Mouse (Mus musculus): ENCODE measurements around the gene Prkag3. TPM values are rescaled to one million over a fixed set of nuclear protein-coding genes. Genes with fewer than 3 reads are reported as not detected.
A peak's percentile ranks its signal among the peaks of the same experiment; 100 is the strongest.

Prkag3 gene
- polyA plus RNA-seq, 1 experiment, result 0.06 TPM

DNA sequence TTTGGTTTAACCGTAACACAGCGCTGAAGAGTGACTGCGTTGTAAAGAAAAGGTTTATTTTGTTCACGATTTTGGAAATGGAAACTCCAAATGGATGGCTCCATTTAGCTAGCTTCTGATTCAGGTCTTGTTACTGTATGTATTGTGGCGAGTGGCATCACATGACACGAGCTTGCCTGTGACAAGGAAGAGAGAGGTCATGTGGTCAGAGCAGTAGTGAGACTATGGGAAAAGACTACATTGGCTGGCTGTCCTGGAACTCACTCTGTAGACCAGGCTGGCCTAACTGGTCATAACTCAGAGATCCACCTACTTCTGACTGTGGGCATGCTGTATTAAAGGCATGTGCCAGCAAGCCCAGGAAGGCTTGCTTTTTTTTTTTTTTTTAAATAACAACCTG is 33.1 kb downstream of the Prkag3 start:
- Histone ChIP-seq H3K4me1 (ENCODE audit: control insufficient read depth, insufficient read depth, low read length) (no peaks in the 10 kb centered on the region), H3K4me3 (ENCODE audit: insufficient read depth, low read length) (no peak overlapping the region), H3K27ac (ENCODE audit: insufficient read depth, low read length) (no peak overlapping the region)
- no peak for TF ChIP-seq POLR2A (IDR thresholded peaks at IDR 0.05; ENCODE audit: extremely low read depth, insufficient read depth, low read length)
- no peak for TF ChIP-seq CTCF (IDR thresholded peaks at IDR 0.05; ENCODE audit: extremely low read depth, insufficient read depth, low read length)

DNA sequence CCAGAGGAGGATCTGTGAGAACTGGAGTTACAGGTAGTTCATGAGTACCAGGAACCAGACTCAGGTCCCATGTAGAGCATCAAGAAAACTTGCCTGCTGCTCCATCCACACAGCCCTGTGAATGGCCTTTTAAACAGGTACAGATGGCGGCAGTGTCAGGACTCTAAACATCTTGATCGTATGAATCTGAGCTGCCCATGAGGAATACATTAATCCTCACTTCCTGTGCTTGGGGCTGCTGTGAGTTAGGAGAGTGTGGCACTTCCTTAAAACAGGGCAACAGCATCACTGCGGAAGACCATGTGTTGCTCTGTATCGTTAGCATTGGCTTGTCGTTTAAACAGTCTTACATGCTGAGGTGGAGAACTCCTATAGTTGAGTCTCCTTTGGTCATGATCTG is 33.6 kb downstream of the Prkag3 start:
- H3K4me1 ChIP-seq (ENCODE audit: control insufficient read depth, insufficient read depth, low read length), result no peaks in the 10 kb centered on the region
- no peak overlapping the region for H3K4me3 ChIP-seq (ENCODE audit: insufficient read depth, low read length)
- TF ChIP-seq CTCF (IDR thresholded peaks at IDR 0.05; ENCODE audit: extremely low read depth, insufficient read depth, low read length), result no peak
- TF ChIP-seq POLR2A (IDR thresholded peaks at IDR 0.05; ENCODE audit: extremely low read depth, insufficient read depth, low read length), result no peak
- no peak overlapping the region for H3K27ac ChIP-seq (ENCODE audit: insufficient read depth, low read length)

- no peak overlapping the region for H3K27ac ChIP-seq (ENCODE audit: insufficient read depth, low read length)
- H3K4me3 ChIP-seq (ENCODE audit: insufficient read depth, low read length), result no peak overlapping the region
- no peaks in the 10 kb centered on the region for H3K4me1 ChIP-seq (ENCODE audit: control insufficient read depth, insufficient read depth, low read length)
- TF ChIP-seq CTCF (IDR thresholded peaks at IDR 0.05; ENCODE audit: extremely low read depth, insufficient read depth, low read length) (no peak), POLR2A (IDR thresholded peaks at IDR 0.05; ENCODE audit: extremely low read depth, insufficient read depth, low read length) (no peak)
Measured at GRCm38 (mm10) chr1:74714967-74715366, 34.1 kb downstream of the Prkag3 start.

DNA sequence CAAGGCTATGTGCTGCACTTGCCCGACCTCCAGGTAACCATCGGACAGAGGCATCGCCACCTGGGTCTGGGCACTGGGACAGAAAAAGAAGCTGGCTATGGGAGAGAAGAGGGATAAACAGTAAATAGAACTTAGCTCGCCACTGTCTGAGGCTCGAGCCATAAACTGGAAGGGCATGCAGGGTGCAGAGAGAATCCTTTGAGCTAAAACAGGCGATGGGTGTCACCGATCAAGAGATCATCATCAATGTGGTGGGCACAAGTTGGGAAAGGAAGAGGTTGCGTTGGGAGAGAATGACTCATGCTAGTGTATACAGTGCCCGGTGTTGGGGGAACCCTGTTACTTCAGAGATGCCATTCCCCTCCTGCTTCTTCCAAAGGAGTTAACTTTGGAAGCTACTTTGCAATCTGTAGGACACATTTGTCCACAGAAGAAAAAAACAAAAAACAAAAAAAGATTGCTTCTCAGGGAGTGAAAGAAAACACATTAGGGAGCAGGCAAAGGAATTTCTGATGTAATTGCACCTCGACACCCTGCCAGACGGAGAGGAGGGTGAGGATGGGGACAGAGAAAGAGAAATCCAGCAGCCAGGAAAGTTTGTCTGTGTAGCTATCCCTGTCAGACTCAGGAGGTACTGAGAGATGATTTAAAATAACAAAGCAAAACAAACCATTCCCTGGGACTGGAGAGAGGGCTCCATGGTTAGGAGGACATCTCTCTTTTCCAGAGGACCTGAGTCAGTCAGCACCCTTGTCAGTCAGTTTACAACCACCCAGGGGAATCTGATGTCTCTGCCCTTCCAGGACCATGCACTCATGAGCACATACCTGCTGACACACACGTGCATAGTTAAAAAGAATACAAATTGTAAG is 34.9 kb downstream of the Prkag3 start:
- H3K4me1 ChIP-seq (ENCODE audit: control insufficient read depth, insufficient read depth, low read length), result no peaks in the 10 kb centered on the region
- no peak for TF ChIP-seq POLR2A (IDR thresholded peaks at IDR 0.05; ENCODE audit: extremely low read depth, insufficient read depth, low read length)
- TF ChIP-seq CTCF (IDR thresholded peaks at IDR 0.05; ENCODE audit: extremely low read depth, insufficient read depth, low read length), result no peak
- no peak overlapping the region for H3K27ac ChIP-seq (ENCODE audit: insufficient read depth, low read length)
- peak overlapping the region; percentile 11; the same call in 1 of the 2 replicates for H3K4me3 ChIP-seq (ENCODE audit: insufficient read depth, low read length)

DNA sequence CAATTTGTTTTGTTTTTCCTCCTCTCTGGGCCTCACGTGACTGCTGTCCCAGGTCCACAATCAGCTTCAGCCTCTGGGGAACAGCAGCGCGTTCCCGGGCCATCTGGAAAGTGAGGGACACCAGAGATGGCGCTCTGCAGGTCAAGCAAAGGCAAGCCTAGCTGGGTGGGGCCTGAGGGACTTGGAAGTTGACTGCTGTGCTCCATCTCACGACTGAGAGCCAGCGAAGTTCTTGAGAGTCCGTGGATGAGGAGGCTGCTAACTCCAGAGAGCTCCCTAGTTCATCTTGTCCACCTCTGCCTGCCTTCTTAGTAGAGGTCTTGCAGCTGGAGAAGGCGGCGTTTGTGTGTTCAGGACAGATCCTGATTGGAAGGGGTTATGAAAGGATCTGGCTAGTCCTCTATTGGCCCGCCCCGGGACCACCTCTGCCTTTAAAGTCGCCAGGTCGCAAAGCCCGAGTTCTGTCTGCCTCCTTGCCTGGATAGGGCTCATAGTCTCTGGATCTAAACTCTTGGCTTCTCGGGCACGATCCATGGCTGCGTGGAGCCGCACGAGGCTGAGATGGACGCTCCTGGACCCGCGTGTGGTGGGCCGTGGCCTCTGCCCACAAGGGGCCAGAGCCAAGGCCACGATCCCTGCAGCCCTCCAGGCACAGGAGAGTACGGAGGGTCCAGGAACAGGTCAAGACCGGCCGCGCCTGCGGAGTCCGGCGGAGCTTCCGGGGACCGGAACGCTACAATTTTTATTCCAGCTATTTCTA is 35.7 kb downstream of the Prkag3 start, which contains the start of gene Cyp27a1:
Gene Cyp27a1 (plus strand): TSS at position 476 of the 760 bp plus-strand sequence.
- Histone ChIP-seq H3K4me1 (ENCODE audit: control insufficient read depth, insufficient read depth, low read length) (no peaks in the 10 kb centered on the region), H3K27ac (ENCODE audit: insufficient read depth, low read length) (0 out of 2 replicates have a peak within 1 kb of the TSS, but pooled peaks have one; percentile 4), H3K4me3 (ENCODE audit: insufficient read depth, low read length) (peak within 1 kb of the TSS; percentile 11)
- no peak for TF ChIP-seq CTCF (IDR thresholded peaks at IDR 0.05; ENCODE audit: extremely low read depth, insufficient read depth, low read length)
- TF ChIP-seq POLR2A (IDR thresholded peaks at IDR 0.05; ENCODE audit: extremely low read depth, insufficient read depth, low read length), result no peak

GRCm38 (mm10) chr1:74712461-74713098 is 36.4 kb downstream of the Prkag3 start:
- no peaks in the 10 kb centered on the region for H3K4me1 ChIP-seq (ENCODE audit: control insufficient read depth, insufficient read depth, low read length)
- no peak for TF ChIP-seq POLR2A (IDR thresholded peaks at IDR 0.05; ENCODE audit: extremely low read depth, insufficient read depth, low read length)
- TF ChIP-seq CTCF (IDR thresholded peaks at IDR 0.05; ENCODE audit: extremely low read depth, insufficient read depth, low read length), result no peak
- no peak overlapping the region for H3K27ac ChIP-seq (ENCODE audit: insufficient read depth, low read length)
- peak overlapping the region; percentile 11; the same call in 1 of the 2 replicates for H3K4me3 ChIP-seq (ENCODE audit: insufficient read depth, low read length)

- H3K4me3 ChIP-seq (ENCODE audit: insufficient read depth, low read length), result no peak overlapping the region
- H3K27ac ChIP-seq (ENCODE audit: insufficient read depth, low read length), result no peak overlapping the region
- TF ChIP-seq CTCF (IDR thresholded peaks at IDR 0.05; ENCODE audit: extremely low read depth, insufficient read depth, low read length), result no peak
- TF ChIP-seq POLR2A (IDR thresholded peaks at IDR 0.05; ENCODE audit: extremely low read depth, insufficient read depth, low read length), result no peak
- no peaks in the 10 kb centered on the region for H3K4me1 ChIP-seq (ENCODE audit: control insufficient read depth, insufficient read depth, low read length)
Measured at GRCm38 (mm10) chr1:74712046-74712445, 37.0 kb downstream of the Prkag3 start.

DNA sequence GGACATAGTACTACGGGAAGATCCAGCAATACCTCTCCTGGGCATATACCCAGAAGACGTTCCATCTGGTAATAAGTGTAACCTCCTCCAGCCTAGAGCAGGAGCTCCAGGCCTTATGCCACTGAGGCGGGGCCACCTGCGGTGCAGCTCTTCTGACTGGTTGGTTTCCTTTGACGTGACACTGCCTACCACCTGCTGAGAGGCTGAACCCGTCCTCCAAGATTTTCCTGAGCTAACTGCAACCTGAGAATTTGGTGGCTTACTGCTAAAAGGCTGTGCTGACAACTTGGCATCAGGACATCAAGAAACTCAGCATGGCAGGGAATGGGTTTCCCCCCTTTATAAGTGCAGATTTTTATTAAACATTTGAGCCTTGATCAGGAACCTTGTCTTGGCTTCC is 39.5 kb downstream of the Prkag3 start:
- H3K4me3 ChIP-seq (ENCODE audit: insufficient read depth, low read length), result no peak overlapping the region
- H3K27ac ChIP-seq (ENCODE audit: insufficient read depth, low read length), result no peak overlapping the region
- H3K4me1 ChIP-seq (ENCODE audit: control insufficient read depth, insufficient read depth, low read length), result no peaks in the 10 kb centered on the region
- TF ChIP-seq CTCF (IDR thresholded peaks at IDR 0.05; ENCODE audit: extremely low read depth, insufficient read depth, low read length), result no peak
- TF ChIP-seq POLR2A (IDR thresholded peaks at IDR 0.05; ENCODE audit: extremely low read depth, insufficient read depth, low read length), result no peak

GRCm38 (mm10) chr1:74705016-74705415 is 44.0 kb downstream of the Prkag3 start:
- no peak overlapping the region for H3K4me3 ChIP-seq (ENCODE audit: insufficient read depth, low read length)
- peaks cover 2% of the 10 kb centered on the region; the same call in 1 of the 2 replicates for H3K4me1 ChIP-seq (ENCODE audit: control insufficient read depth, insufficient read depth, low read length)
- no peak for TF ChIP-seq CTCF (IDR thresholded peaks at IDR 0.05; ENCODE audit: extremely low read depth, insufficient read depth, low read length)
- TF ChIP-seq POLR2A (IDR thresholded peaks at IDR 0.05; ENCODE audit: extremely low read depth, insufficient read depth, low read length), result no peak
- no peak overlapping the region for H3K27ac ChIP-seq (ENCODE audit: insufficient read depth, low read length)

Measured in cortical plate, adult 2 months (tissue).